Mouse (Mus musculus): ENCODE data around the gene Omd. TPM values are rescaled to one million over a fixed set of nuclear protein-coding genes. Genes with fewer than 3 reads are reported as not detected.

Gene Omd
- polyA plus RNA-seq, 1 experiment from 2014 or later = 0.68 TPM

GRCm38 (mm10) chr13:49623216-49623615 is 41.0 kb downstream of the Omd start:
- H3K4me2 ChIP-seq = no peak overlapping the region
- no peaks in the 10 kb centered on the region for H3K9me3 ChIP-seq (replicated peaks)
- H3K4me3 ChIP-seq = no peak overlapping the region
- no peak overlapping the region for H3K27ac ChIP-seq
- ATAC-seq = no peak
- H3K9ac ChIP-seq = no peak overlapping the region
- no peaks in the 10 kb centered on the region for H3K4me1 ChIP-seq
- WGBS = 92% methylated on average over 1 of the region's 1 CpGs
- H3K27me3 ChIP-seq = no peaks in the 10 kb centered on the region
- no peaks in the 10 kb centered on the region for H3K36me3 ChIP-seq (ENCODE audit: poor library complexity, severe bottlenecking)

- Histone ChIP-seq H3K4me2 (no peak overlapping the region), H3K9me3 (replicated peaks) (no peaks in the 10 kb centered on the region), H3K27ac (no peak overlapping the region), H3K9ac (no peak overlapping the region), H3K4me3 (no peak overlapping the region), H3K36me3 (ENCODE audit: poor library complexity, severe bottlenecking) (no peaks in the 10 kb centered on the region), H3K27me3 (no peaks in the 10 kb centered on the region), H3K4me1 (no peaks in the 10 kb centered on the region)
- no peak for ATAC-seq
Observed at GRCm38 (mm10) chr13:49628167-49628566, 45.9 kb downstream of the Omd start.

GRCm38 (mm10) chr13:49629076-49629475 is 46.8 kb downstream of the Omd start:
- WGBS = 90% methylated on average over 2 of the region's 2 CpGs
- no peak for ATAC-seq

DNA sequence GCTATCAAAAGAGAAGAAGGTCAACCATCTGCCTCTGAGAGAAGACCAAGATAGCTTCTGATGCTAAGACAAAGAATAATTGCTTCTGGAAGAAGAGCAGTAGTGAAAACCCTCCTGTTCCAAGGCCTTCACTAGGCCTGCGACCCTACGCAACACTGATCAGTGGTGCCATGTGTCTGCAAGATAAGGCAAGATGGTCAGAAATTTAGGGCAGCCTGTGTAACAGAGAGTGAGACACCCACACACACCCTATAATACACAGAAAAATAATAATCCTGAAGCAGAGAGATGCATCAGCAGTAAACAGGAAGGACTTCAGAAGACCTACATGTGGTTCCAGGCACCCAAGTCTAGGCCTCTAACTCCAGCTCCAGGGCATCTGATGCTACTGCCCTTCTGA is 57.7 kb downstream of the Omd start:
- 98% methylated on average over 2 of the region's 2 CpGs for WGBS
- Histone ChIP-seq H3K36me3 (ENCODE audit: poor library complexity, severe bottlenecking) (no peaks in the 10 kb centered on the region), H3K4me2 (no peak overlapping the region), H3K27ac (no peak overlapping the region), H3K9me3 (replicated peaks) (no peaks in the 10 kb centered on the region), H3K4me3 (no peak overlapping the region), H3K4me1 (no peaks in the 10 kb centered on the region), H3K9ac (no peak overlapping the region), H3K27me3 (no peaks in the 10 kb centered on the region)
- no peak for ATAC-seq

More at GRCm38 (mm10) chr13:49629076-49629475, 46.8 kb downstream of the Omd start:
- no peaks in the 10 kb centered on the region for H3K4me1 ChIP-seq
- H3K9ac ChIP-seq = no peak overlapping the region
- H3K36me3 ChIP-seq (ENCODE audit: poor library complexity, severe bottlenecking) = no peaks in the 10 kb centered on the region
- H3K4me2 ChIP-seq = no peak overlapping the region
- H3K27ac ChIP-seq = no peak overlapping the region
- H3K27me3 ChIP-seq = no peaks in the 10 kb centered on the region
- no peaks in the 10 kb centered on the region for H3K9me3 ChIP-seq (replicated peaks)
- no peak overlapping the region for H3K4me3 ChIP-seq

Other genes starting within 250 kb of the Omd start
- gene Bicd2, start 240.9 kb upstream of the Omd start, polyA plus RNA-seq (2015; fragmentation: Nextera tagmentation; extraction: Ambion mirVana) = 24.8 and 26.7 TPM in 2 replicates
- gene Ippk, start 161.2 kb upstream of the Omd start, polyA plus RNA-seq (2015; fragmentation: Nextera tagmentation; extraction: Ambion mirVana) = 14.1 and 16.1 TPM in 2 replicates
- gene Tes3-ps, start 89.1 kb upstream of the Omd start, polyA plus RNA-seq (2015; fragmentation: Nextera tagmentation; extraction: Ambion mirVana) = 1.2 and 1.3 TPM in 2 replicates
- 0.96 and 1.3 TPM in 2 replicates for gene Ecm2, start 77.7 kb upstream of the Omd start, polyA plus RNA-seq (2015; fragmentation: Nextera tagmentation; extraction: Ambion mirVana)
- 0.18 and 1.00 TPM in 2 replicates for gene Aspn, start 38.0 kb upstream of the Omd start, polyA plus RNA-seq (2015; fragmentation: Nextera tagmentation; extraction: Ambion mirVana)
- gene Ogn, start 25.6 kb downstream of the Omd start, polyA plus RNA-seq (2015; fragmentation: Nextera tagmentation; extraction: Ambion mirVana) = 3.8 and 5.2 TPM in 2 replicates
- gene Cenpp, start 70.3 kb downstream of the Omd start, polyA plus RNA-seq (2015; fragmentation: Nextera tagmentation; extraction: Ambion mirVana) = 25.7 and 26.8 TPM in 2 replicates
- 24.8 and 28.5 TPM in 2 replicates for gene Nol8, start 70.6 kb downstream of the Omd start, polyA plus RNA-seq (2015; fragmentation: Nextera tagmentation; extraction: Ambion mirVana)
- gene Iars, start 99.6 kb downstream of the Omd start, polyA plus RNA-seq (2015; fragmentation: Nextera tagmentation; extraction: Ambion mirVana) = 59.9 and 72.4 TPM in 2 replicates
- not detected in 2 replicates for gene Gm30302, start 216.5 kb downstream of the Omd start, polyA plus RNA-seq (2015; fragmentation: Nextera tagmentation; extraction: Ambion mirVana)